Mouse (Mus musculus) right cerebral cortex, postnatal 4 days (tissue): ENCODE measurements at regions not wholly inside any gene's neighbourhood (a gene's known extent, or its start where the extent isn't known, plus 50 kb on each side); places are given as distances from the start of the nearest gene placed in this dataset.

ENCODE experiments used
- DNase-seq: peaks from one replicate; pipeline ENCODE4 v3.0.0-alpha.2; 2022

DNA sequence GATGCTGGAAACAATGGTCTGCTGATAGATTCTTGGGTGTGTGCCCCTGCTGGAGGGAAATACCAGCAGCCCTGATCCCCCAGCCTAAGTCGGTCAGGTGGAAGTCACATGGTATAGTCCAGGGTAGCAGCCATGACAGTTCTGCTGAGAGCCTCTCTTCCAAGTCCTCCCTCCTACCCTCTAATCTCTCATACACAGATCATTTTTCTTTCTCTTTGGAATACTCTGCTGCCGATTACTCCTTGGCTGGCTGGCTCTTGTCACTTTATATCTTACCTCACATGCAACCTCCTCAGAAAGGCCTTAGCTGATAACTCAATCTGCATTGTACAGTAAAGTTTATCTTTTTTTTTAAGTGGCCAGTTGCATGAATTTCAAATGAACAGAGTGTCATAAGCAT, 162.5 kb upstream of the Kbtbd8 start:
- DNase-seq, result no peak

DNA sequence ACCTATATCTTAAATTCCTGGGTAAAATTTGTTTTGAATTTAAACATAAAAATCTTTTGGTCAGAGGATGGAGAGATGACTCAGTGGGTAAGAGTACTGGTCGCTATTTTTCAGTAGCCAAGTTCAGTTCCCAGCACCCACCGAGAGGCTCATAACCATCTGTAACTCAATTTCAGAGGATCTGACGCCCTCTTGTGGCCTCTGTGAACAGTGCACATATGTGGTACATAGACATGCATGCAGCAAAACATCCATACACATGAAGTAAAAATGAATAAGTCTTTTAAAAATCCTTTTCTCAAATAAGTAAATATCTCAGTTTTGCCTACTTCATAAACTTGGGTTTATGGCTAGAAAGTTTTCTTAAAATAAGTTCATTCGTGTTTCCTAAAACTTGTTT, 163.4 kb upstream of the Kbtbd8 start:
- no peak for DNase-seq

DNA sequence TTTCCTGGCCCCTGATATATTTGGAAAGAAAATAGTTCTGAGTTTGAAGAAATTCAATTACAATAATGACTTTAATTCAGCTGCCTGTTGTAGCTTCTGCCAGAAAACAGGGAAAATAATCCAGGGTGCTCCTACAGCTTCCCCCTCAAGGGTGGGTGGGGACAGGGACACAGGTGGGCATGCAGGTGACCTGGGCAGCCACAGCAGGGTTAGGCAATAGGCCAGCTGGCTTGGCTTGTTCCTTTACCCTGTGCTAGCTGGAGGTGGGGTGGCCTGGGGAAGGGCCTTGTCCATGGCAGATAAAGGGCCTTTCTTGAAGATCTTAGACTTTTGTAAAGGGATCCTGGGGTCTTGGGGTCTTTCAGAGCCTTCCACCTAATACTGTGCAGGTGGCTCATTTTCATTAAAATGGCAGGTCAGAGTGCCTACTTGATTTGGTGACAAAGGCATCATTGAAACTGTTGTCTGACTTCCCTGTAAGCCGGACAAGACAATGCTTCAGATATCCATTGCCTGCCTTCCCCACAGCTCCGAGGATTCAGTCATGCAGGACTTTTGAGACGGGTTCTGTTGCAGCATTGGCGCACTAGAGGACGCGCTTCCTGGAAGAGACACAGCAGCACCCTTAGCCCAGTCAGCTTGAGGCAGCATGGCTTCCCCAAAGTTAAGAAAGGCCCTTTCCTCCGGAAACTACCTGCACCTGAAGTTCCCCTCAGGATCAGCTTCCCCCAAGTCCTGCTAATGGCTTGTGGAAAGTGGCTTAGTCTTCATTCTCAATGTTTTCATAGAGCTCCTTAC, 164.9 kb upstream of the Kbtbd8 start:
- no peak for DNase-seq

DNA sequence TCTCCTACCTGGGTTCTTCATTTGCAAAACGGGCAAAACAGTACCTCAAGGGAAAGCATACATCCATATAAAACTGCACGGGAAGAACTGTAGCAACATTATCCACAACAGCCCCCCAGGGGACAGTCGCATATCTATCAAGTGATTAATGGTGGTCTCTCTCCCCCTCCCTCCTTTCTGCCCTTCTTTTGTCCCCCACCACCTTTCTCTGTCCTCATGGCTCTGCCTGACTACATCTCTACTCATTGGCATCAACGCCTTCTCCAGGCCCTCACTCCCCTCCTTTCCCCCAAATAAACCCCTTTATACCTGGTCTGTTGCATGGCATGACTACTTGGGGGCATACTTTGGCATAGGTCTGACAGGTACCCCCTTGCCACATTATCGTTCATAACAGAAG, 166.1 kb upstream of the Kbtbd8 start:
- DNase-seq, result no peak

DNA sequence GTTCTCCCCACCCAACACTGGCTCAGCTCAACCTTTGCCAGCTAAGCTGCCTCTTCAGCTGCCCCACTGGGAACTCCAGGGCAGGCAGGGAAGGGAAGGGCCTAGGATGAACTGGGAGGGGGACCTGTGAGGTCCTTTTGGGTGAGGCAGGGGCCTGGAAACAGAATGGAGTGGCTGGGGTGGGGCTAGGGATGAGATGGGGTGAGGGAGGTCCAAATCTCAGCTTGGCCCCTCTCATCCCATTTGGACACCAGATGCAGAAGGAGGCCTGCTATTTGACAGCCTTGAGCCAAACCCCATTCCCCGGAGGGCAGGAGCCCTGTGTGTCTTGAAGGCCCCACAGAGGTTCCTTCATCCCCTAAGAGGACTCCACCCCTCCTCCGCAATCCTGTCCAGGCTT, 166.7 kb upstream of the Kbtbd8 start:
- DNase-seq, result no peak

DNA sequence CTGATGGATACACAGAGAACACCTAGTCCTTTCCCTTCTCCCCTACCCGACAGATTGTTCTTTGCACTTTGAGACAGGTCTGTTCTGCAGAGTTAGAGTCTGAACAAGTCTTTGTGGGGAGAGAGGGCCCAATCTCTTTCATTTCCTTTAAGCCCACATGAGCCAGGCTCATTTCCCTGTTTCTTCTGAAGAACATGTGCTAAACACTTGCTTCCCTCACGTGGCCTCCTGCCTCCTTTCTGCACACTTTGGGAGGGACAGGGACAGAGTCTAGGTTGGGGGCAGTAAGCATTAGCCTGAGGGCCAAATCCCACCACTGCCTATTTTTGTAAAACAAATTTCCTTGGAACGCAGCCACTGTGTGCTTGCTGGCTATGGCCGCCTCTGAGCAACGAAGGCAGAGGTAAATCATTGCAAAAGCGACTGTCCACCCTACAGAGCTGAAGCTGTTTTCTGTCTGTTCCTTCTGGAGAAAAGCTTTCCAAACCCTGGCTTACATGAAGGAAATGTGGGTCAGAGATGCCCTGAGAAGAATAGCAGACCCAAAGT, 170.6 kb upstream of the Kbtbd8 start:
- DNase-seq, result no peak

DNA sequence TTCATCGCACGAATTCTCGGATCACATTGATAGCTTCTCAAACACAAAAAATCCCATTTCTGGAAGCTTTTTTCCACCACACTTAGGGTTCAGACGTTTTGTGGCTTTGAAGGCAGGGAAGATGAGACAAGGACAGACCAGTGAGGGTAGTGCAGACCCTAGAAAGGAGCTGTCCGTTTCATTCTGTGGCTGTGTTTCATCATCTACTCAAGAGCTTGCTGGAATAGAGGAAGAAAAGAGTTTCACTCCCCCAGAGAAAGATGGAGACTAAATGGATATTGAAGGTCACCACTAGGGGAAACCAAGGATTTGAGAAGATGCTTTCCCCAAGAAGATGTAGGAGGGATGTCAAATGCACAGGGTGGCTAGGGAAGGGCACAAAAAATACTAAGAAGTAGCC, 171.3 kb upstream of the Kbtbd8 start:
- DNase-seq, result no peak

DNA sequence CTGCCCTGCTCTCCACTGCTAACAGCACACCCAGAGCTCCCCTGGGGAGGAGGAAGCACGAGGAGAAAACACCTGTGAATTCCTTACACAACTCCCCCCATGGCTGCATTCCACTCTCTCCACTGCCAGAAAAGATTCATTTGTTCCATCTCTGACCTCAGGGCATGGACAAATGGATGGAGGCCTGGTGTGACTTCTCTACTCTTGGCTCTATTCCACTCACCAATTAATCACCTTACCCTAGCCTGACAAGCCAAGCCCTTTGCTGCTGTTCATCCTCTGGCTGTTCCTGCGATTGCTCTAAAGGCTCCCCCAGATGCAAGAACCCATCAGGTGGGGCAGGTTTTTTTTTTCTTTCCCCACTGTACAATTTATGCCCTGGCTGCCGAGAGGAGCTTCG, 172.8 kb upstream of the Kbtbd8 start:
- DNase-seq, result no peak

DNA sequence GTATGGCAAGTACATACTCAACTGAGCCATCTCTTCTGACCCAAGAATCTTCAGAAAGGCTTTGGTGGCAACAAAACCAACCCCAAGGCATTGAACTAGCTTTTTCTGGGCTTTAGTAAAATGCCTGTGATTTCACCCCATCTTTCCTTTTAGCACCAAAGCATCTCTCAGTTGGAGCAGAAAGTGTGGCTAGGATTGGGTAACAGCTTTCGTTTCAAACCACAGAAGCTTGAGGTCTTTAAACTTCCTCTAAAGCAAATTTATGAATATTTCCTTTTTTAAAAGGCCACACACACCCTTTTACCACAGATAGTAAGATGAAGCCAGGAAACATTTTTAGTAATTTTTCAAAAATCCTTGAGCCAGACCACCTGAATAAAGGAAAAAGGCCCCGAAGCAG, 178.1 kb upstream of the Kbtbd8 start:
- DNase-seq, result no peak

DNA sequence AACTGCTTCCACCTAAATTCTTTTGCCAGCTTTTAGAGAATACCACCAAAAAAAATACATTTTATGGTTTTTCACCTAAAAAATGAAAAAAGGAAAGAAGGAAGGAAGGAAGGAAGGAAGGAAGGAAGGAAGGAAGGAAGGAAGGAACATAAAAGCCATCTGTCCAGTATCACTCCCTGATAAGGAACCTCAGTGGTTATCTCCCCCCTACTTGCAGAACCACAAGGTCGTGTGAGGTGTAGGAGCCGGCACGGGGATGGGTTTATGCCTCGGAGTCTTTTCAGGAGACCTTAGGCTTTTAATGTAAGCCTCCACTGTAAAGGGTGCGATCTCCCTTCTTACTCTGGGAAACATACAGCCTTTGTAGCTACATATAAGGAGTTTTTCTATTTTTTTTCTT, 180.8 kb upstream of the Kbtbd8 start:
- no peak for DNase-seq

DNA sequence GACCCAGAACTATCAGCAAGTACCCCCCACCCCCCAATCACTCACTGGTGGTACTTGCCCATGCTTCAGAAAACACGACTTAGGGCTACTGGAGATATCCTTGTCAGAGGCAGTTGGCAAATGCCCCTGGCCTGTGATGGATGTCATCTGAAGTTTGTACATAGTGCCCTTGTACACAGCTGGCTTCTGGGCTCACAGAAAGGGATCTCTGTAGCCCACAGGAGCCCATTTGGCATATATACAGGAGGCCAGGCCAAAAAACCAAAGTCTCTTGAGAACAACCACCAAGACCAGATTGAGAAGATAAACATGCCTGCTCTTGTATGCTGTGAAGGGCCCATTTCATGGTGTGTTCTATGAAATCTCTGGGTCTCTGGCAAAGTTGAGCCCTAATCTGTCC, 181.3 kb upstream of the Kbtbd8 start:
- DNase-seq, result no peak

DNA sequence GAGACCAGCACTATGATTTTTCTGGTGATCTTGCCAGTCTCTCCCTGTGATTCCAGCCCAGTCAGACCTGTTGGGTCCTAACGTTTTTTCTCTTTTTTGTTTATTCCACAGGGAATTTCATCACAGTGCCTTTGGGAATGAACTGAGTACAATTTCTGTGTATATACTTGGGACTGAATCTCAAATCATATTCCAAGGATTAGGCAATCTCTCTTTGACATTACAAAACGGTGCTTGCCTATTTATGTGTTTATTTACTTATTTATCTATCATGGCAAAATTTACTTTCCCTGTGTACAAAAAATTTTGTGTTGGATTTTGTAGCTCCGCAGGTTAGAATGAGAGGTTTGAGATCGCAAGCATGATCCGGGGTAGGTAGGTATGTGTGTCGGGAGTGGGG, 189.2 kb upstream of the Kbtbd8 start:
- no peak for DNase-seq

DNA sequence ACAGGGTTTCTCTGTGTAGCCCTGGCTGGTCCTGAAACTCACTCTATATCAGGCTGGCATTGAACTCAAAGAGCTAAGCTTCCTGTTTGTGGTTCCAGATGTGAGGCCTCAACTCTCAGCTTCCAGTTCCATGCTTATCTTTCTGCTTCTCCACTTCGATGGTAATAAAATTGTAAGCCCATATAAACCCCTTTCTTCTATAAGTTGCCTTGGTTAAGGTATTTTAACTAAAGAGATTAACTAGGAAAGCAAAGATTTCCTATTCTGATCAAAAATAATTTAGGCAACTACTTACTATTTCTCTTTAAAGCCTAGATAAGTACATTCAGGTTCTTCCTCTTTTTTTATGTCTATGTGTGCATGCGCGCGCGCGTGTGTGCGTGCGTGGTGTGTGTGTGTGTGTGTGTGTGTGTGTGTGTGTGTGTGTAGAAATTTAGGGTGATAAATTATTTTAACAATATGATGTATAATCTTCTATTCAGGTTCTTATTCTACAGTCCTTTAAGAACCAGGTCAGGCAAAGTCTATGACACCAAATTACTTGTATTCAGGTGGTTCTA, 190.3 kb upstream of the Kbtbd8 start:
- no peak for DNase-seq

DNA sequence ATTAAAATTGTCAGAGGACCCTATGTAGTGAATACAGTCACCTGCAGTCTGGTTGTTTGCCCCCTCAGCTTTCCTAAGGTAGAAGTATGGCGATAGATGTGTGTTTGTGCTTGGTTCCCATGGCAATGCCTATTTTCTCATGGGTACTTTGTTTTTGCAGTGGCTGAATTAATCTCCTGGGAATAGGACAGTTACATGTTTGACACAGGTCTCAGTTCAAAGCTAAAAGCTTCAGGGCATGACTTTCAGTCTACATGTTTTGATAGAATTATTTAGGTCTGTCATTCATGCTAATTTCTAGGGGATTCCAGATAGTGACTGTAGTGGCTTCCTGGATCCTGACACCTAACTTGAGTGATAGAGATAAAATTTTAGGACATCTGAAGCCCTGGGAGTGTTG, 191.6 kb upstream of the Kbtbd8 start:
- DNase-seq, result no peak

DNA sequence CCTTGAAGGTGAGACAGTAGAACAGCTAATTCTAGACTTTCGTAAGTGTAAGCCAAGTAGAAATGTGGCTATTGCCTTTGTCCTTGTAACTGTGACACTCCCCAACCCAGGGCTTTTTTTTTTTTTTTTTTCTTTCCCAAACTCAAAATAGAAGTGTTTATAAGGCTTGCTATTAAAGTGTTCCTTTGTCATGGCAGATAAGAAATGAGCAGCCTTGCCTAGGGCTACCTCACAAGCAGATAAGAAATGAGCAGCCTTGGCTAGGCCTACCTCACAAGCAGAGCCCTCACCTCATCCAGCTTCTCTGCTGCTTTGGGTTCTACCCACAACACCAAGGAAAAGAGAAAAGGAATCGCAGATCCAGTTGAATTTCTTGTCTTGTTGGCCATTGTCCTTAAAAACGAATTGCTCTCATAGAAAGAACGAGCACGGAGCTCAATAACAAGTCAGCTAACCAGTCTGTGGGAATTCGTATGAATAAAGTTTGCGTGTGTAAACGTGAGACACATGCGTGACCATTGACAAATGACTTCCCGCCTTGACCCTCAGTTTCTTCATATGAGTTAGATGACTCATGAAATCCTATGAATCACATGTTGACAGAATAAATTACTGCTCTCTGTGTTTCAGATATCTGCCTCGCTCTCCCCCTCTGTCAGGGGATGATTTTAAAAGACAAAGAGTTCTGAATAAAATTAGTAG, 192.6 kb upstream of the Kbtbd8 start:
- no peak for DNase-seq

DNA sequence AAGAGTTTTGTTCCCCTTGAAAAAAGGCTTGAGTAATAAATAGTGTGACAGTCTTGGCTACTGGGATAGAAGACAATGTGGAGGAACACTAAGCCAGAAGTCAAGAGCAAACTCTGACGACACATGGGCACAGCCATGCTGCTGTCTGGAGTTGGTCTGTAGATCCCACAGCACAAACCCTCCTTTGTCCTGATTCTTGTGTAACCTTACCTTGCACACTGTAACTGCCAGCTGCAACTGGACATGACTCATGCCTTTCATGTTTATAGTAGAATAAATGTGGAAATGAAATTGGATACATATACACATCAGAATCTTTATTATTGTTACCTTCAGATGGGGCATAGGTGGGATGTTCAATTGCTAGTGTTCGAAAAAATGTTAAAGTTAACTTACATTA, 195.3 kb upstream of the Kbtbd8 start:
- DNase-seq, result no peak

DNA sequence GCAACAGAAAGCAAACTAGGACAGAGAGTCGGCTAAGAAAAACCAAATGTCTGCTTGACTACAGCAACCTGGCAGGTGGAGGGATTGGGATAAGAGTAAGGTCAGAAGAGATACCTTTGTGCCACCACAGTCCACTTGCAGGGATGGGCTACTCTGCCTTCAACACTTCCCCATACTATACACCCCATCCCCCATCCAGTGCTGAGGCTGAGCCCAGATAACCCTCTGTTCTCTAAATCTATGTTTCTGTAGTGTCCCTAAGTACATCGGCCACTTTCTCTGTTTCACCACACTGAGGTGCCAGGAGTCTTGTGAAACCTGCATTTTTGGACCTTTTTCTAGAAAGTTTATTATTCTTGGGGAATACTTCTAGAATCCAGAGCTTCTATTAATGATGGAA, 196.3 kb upstream of the Kbtbd8 start:
- no peak for DNase-seq

DNA sequence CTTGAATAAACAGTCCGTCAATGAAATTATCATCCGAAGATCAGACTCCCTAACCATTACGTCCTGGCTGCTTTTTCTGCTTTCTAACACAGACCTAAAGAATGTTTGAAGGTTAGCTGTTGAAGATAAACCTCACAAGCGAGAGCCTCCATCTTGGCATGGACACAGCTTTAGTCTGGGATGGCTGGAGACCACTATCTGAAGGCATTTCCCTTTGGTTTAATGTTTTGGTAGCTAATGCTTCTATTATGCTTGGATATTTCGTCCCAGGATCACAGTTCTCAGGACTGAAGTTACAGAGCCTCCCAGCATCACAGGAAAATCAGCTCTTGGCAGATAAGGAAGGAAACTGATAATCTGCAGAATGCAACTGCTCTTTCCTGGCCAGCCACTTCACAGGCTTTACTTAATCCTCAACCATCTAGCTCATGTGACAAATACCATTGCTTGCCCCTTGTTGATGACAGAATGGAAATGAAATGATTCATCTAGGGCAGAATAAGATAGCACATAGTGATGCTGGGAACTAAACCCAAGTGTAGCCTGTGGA, 197.8 kb upstream of the Kbtbd8 start:
- no peak for DNase-seq

DNA sequence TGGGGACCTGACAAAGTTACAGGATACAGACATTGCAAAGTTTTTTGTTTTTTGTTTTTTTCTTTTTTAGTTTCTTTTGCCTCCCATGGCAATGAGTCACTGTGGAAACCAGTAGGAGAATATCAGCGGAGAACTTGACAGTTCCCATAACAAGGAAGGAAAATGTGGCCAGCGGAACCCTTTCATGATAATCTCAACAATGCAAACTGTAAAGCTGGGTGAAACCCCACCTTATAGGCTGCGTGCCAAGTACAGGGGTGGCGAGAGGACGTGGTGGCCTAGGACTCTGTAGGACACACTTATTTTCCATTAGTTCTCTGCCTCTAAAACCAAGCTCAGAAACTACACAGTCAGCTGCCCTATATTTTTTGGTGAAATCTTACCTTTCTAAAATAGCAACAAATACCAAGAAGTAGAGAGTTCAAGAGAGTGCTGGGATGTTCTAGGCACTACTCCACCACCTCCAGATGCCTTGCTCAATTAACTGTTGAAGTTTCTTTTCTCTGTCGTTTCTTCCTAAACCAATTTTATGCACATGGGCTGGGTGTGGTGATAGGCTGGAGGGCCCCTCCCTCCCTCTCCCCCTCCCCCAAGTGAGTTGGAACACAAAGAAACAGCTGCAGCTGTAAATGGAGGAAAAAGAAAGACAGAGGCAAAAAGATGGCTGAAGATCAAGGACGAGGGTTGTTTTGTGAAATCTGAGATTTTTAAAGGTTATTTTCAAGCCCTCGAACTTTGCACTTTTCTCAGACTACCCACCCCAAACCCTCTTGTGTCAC, 201.0 kb upstream of the Kbtbd8 start:
- no peak for DNase-seq

DNA sequence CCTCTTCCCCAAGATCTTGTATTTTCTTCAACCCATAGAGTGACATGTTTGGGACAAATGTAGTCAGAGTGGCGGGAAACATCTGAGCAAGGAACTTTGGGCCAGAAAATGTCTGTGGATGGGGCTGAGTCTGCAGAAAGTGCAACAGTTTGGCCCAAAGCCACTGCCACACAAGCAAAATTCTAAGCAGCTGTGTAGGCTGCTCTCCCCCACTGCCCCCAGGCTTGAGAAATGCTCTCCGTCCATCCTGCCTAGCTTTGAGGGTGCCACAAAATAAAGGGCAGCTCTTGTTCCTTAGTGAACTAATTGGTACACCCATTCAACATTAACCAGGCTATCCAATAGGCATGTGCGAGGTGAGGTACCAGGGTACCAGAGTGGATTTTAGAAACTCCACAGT, 205.2 kb upstream of the Kbtbd8 start:
- DNase-seq, result peak; percentile 2

DNA sequence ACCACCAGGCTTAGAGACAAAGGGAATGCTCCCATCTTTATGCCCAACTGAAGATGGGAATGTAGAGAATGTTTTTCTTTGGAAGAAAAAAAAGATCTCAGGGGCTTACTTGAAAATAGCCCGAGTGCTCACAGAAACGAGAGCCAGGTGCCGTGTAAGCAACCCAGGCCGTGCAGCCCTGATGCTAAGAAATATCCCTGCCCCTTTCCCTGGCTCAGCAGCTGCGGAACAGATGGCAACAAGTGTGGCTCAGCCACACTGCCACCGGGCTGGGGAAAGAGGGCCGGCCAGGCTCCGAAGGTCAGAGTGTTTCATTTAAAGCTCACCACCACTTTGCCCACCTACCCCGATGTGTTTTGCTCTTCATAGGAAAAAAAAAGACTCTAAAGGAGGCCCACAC, 205.7 kb upstream of the Kbtbd8 start:
- DNase-seq, result peak; percentile 3

DNA sequence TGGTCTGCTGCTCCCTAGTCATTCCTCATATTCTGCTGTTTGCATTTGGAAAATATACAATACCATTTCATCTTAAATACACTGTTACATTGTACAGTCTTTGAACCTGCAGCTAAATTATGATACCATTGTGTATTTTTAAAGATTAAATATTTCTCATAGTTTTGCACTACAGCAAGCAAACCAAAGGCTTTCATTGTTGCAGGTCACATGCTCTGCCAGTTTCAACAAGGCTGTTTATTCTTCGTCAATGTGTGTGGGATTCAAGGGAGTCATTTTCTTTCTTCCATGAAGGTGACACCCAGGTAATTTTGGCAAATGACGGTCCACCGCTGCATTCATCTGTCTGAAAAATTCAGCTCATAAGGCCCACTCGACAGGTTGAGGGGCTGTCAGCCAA, 200.9 kb upstream of the Lrig1 start:
- DNase-seq, result no peak

DNA sequence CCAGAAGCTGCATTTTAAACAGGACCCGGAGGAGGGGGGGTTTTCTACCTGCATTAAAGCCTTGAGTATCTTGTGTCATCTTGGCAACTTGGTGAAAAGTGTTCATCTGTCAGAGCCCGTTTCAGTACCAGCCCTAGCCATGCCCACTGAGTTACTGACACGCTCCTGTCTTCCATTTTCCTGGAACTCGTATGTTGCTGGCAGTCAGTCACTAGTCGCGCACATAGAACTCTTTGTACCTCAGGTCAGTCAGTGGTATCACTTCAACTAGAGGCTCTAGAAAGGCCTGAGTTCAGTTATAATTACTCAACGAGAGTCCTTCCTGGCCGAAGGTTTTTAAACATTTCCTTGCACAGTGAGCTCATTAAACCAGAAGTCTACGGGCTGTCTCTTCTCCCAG, 198.9 kb upstream of the Lrig1 start:
- no peak for DNase-seq
